Mouse (Mus musculus) G1E (cell line): ENCODE data around the gene Hmgcr.

Experiments used
- CTCF ChIP-seq: IDR thresholded peaks from 2 replicates; pipeline ENCODE4 v1.5.1; 2012; ENCODE audit warnings: low read depth, low read length, inconsistent platforms, mixed read lengths
- POLR2AphosphoS5 ChIP-seq: IDR thresholded peaks from 2 replicates; pipeline ENCODE4 v1.6.1; 2012; ENCODE audit warnings: low read depth, low read length, inconsistent platforms; ENCODE audit not compliant: insufficient replicate concordance
- TAL1 ChIP-seq: conservative IDR thresholded peaks from 2 replicates; pipeline ENCODE4 v1.6.1; 2012; ENCODE audit warnings: low read depth, low read length, inconsistent platforms, mixed read lengths

GRCm38 (mm10) chr13:96644168-96644567 lies 26.6 kb downstream of the Hmgcr start:
- TF ChIP-seq CTCF: no peak
- TF ChIP-seq TAL1: no peak
- no peak for TF ChIP-seq POLR2AphosphoS5
